Mouse (Mus musculus) cerebellum, adult 2 months (tissue): Measurements from ENCODE around the gene Kcnt2.

Experiments used
- CTCF ChIP-seq: fragments of 200-500 bp; IDR thresholded peaks from 2 replicates; pipeline ENCODE4 v1.5.1; 2011; ENCODE audit warnings: low read depth, mild to moderate bottlenecking, control low read depth, low read length, moderate library complexity, borderline replicate concordance; ENCODE audit not compliant: insufficient read depth
- POLR2A ChIP-seq: fragments of 200-500 bp; IDR thresholded peaks from 2 replicates; pipeline ENCODE4 v1.6.1; 2011; ENCODE audit warnings: low read length, control low read depth, borderline replicate concordance; ENCODE audit not compliant: insufficient read depth

DNA sequence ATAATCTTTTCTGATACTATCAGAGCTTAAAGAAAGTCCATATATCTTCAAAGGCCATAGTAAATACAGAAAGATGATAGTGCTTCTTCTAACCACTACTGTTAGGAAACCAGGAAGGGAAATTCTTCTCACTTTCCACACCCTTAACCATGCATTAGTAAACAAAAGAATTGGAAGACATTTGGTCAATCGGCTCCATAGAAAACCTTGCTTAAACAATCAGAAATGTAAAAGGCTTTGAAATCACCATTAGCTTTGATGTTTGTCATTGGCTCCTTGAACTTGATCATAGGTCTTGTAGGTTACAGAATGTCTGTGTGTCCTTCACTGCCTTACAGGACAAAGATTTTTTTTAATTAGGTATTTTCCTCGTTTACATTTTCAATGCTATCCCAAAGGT lies 40.6 kb upstream of the Kcnt2 start:
- TF ChIP-seq POLR2A (no peak), CTCF (no peak)
